Mouse (Mus musculus) lung, postnatal 14 days (tissue): ENCODE results near the gene Gria3.
A peak's percentile ranks its signal among the peaks of the same experiment; 100 is the strongest.

ENCODE experiments used
- DNase-seq: peaks from one replicate; pipeline ENCODE4 v3.0.0; 2021

The Gria3 gene

DNA sequence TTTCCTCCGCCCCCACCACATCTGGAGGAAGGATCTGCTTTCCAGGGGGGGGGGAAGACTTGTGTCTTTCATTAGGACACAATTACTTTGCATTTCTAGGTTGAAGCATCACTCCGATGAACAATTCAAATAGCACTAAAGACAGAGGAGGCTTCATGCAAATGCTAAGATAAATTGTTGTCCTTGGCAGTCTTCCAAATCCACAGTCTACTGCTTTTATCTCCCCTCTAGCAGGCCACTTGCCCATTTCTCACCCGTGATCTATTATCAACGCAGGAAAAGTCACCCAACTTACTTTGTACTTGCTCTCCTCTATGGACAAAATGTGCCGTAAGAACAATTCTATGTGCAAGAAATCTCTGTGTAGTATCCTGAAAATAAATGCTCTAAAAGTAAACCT is 178.1 kb downstream of the Gria3 start:
- no peak for DNase-seq

DNA sequence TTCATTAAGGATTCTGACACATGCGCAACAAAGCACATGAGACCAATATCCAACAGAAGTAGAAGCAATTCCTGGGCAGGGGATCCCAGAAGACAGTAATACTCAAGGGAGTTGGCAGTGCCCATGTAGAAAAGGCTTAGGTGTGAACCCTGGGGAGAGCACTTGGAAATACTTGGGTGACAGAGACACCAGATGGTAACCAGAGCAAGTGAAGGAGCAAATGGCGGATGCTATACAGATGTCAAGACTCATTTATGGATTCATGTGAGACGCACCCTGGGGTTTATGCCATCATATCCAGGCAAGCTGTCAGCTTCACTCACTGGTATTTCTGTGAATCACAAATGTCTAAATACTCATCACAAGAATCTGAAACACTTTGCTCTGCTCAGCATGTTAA is 187.0 kb downstream of the Gria3 start:
- DNase-seq: no peak

DNA sequence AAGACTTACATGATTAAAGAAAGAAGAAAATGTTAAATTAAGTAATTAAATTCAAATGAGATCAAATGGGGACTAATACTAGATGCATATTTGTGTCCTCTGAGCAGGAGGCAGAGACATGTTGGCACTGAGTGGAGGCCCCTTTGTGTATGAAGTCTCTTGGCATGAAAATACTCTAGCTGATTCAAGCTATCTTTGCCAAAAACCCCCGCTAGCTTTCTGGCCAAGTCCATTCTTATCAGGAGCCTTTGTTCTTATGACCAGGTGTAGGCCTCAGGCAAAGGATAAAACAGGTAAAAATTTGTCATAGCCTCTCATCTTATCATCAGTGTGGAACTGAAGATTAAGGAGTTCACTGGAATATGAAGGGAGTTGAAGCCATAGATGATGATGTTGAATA is 206.5 kb downstream of the Gria3 start:
- no peak for DNase-seq

DNA sequence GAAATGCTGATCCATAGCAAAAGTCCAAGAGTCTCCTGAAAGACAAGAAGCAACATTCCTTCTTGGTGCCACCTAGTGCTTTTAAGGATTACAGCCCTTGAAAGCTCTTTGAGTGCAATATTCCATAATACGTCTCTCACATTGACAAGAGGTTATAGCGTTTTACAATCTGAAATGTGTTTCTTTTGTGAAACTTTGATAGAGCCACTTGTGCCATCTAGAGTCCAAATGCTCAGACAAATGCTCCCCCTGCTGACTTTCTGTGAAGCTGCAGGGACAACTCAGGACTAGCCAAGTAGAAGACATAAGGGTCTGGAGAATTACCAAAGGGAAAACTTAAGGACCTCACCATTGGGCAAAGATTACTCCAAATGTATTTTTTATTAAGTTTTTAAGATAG is 214.3 kb downstream of the Gria3 start:
- DNase-seq: peak; percentile 15

DNA sequence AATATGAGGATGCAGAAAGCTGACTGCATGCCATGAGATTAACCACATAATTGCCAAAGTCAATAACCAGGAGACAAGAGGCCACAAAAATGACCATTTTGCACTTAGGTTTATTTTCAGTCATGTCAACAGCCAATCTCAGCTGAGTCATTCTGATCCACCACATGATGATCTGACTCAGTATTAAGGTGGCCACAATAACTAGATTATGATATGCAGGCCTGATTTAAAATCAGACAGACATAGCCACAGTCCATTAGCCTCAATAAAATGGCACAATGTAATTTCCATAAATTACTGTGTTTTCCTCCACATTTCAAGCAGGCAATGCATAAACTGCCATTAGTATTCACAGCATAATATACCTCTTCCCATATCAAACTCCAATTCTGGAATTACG is 216.3 kb downstream of the Gria3 start:
- DNase-seq: no peak

DNA sequence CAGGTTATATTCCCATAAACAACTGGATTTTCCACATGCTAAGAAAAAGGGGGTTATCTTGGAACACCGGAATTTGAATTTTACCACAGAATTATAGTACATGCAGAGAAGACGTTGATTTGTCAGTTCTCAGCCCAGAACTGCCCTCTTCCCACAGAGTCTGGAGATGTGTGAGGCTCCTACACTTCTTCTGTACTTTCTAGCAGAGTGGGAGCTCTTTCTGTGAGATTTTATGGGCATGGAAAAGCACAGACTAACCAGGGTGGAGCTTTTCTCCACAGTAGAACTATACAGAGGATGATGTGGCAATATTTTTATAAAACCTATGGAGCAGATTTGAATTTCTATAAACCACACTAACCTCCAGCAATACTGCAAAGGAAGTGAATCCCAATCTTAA is 217.7 kb downstream of the Gria3 start:
- no peak for DNase-seq

DNA sequence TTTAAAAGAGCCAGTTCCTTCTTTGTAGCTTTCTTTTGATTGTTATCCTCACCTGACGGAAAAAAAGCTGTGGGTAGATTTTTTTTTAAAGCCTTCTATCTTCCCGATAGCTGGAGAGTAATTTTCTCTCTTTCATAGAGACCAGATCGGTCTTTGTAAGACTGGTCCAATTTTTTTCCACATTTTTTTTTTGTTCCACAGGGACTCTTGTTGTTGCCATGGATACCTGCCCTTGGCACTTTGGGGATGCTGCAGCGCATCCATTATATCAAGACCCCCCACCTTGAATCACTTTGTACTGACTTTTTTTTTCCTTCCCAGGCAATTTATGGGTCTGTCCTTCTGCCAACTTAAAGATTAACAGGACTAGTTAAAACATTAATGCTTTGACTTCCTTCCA is 232.9 kb downstream of the Gria3 start:
- no peak for DNase-seq

DNA sequence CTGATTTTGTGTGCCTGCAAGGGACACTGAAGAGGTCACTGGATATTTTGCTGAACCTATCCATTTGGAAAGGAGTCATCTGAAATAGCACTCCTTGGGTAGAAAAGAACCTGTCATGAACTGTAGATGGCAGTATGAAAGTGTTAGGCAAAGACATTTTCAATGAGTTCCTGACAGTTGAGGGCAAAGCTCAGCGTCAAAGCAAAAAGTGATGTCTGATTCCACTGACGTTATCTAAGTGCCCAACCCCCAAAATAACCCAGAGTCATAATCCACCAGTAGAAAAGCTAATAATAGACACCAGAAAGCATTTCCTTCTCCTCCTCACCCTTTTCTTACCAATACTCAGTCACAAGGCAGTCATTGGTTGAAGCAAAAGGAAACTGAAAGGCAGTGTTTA is 244.3 kb downstream of the Gria3 start:
- DNase-seq: no peak

DNA sequence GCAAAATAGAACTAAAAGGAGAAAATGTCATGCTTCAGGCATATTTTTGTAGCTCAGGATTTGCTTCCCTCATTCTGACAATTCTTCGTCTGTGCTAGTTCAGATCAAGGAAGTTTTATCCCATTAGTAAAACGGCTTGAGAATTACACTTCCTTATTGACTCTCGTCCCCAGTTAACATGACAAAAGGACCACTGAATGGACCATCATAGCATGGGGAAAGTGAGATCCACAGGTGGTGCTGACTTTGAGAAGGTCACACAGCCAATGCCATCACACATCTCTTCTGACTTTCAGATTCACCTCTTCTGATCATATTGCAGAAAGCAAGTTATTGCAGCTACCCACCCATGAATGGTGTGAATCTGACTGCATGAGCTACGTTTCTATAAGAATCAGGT is 257.1 kb downstream of the Gria3 start:
- DNase-seq: no peak

DNA sequence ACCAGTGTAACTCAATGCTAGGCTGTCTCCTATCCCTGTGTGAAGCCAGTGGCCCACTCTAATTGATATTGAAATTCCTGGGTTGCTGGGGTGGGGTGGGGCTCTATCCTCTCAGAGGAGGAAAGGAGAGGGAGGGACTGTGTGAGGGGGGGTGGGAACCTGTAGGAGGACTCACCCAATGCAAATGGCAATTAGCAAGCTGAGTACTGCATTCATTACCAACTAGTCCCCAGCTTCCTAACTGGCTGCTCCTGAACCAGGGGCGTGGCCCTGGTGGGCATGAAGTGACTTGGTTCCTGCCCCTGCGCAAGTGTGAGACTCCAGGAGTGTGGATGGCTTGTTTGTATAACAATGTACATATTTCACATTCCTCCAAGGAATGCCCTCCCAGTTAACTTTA is 288.2 kb downstream of the Gria3 start:
- DNase-seq: peak; percentile 0

DNA sequence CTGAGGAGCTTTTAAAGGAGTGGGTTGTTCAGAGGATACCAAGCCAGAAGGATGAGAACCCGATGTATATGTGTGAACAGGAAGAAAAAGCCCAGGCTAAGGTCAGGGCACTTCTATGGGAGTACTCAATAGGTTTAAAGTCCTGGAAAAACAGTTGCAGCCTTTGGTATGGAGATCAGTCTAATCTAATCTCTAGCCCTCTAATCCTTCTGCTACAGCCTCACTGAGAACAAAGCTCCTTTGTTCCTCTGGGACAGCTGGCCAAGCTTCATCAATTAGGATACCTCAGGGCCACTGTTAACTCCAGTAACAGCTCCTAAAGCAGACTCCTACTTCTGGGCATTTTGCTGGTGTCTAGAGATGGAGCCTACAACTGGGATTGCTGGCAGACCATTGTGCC is 291.4 kb downstream of the Gria3 start:
- DNase-seq: no peak
